Mouse (Mus musculus) layer of hippocampus, adult 18-20 months (tissue): ENCODE results near the gene Oog2. TPM values are rescaled to one million over a fixed set of nuclear protein-coding genes. Genes with fewer than 3 reads are reported as not detected.
"Not testable (repeated sequence)": the region's sequence is repeated elsewhere in the genome, so short reads cannot be mapped to it uniquely, and the experiment has no call there.

Experiments used
- DNase-seq, 2 experiments: peaks; one replicate each; pipeline ENCODE4 v3.0.0; 2022; ENCODE audit warnings: low spot score in 2 of 2
- long read RNA-seq: library from polyadenylated mRNA; stranded (forward); transcript quantifications from one replicate; pipeline ENCODE4 v2.0.0, GENCODE M21; 2021
- total RNA-seq, 2 experiments: library from RNA; stranded (reverse); gene quantifications; 2 replicates each; pipeline ENCODE4 v1.2.3; 2021

The Oog2 gene
- not detected for total RNA-seq
- long read RNA-seq: 0 reads

DNA sequence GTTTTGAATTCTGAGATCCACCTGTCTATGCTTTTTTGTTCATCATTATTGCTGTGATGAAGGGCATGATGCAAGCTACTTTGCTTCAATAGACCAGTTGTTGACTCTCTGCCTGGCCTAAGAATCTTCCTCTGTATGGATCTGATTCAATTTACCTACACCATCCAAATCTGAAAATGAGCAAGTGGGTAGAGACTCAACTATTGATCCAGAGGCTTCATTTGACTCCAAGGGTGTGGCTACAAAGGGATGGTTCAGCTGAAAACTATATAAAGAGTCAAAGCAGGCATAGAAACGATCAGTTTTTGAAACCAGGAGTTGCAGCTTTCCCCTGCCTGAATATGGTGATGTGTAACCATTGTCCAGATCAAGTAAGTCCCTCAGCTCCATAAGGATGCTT is at the start of gene Oog2:
Gene Oog2 (plus strand): TSS at position 301 of the 400 bp plus-strand sequence.
- DNase-seq: no peak

DNA sequence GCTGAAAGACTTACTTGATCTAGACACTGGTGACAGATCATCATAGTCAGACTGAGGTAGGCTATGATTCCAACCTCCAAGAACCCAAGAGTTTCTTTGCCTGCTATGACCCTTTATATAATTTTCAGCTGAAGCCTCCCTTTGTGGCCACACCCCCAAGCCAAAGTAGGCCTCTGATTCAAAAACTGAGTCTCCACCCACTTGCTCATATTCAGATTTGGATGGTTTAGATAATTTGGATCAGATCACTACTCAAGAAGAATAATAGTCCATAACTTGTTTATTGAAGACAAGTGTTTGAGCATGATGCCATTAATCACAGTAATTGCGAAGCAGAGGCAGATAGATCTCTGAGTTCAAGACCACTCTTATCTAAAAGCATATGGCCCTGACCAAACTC is 28.0 kb upstream of the Oog2 start, which contains the start of gene Oog3:
Gene Oog3 (minus strand): TSS at position 101 of the 400 bp plus-strand sequence.
- DNase-seq: no peak

DNA sequence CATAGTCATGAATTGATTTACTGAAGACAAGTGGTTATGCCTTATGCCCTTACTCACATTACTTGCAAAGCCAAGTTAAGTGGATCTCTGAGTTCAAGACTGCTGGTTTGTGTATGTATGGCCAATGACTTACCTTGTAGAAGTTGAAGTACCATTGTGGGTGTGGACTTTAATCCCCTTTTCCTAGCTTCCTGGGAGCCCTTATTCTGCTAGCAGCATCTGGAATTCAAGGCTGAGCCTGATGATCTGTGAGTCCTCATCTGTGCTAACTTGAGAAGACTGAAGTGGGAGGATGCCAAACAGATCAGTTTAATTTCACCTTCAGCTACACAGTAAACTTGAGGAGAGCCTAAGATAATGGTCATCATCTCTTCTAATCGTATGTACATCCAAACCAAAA is 22.7 kb downstream of the Oog2 start, which contains the start of gene C87977:
Gene C87977 (minus strand): TSS at position 101 of the 400 bp plus-strand sequence.
- DNase-seq: not testable (repeated sequence)

Other genes with a start within 250 kb of the Oog2 start
- not detected for gene Pramef25, start 239.7 kb upstream of the Oog2 start, total RNA-seq
- not detected for gene Gm13101, start 223.8 kb upstream of the Oog2 start, total RNA-seq
- not detected for gene Pramef17, start 196.3 kb upstream of the Oog2 start, total RNA-seq
- gene Pramel4, start 131.6 kb upstream of the Oog2 start, total RNA-seq: not detected
- gene Gm13102, start 84.2 kb upstream of the Oog2 start, total RNA-seq: not detected
- not detected for gene Oog3, start 28.1 kb upstream of the Oog2 start, total RNA-seq
- gene C87977, start 22.6 kb downstream of the Oog2 start, total RNA-seq: not detected
- not detected for gene Pramel5, start 89.8 kb downstream of the Oog2 start, total RNA-seq
- gene Gm13128, start 139.5 kb downstream of the Oog2 start, total RNA-seq: not detected
- not detected for gene Gm13119, start 167.2 kb downstream of the Oog2 start, total RNA-seq
- not detected for gene Pramef20, start 187.2 kb downstream of the Oog2 start, total RNA-seq
- gene Pramef12, start 217.7 kb downstream of the Oog2 start, total RNA-seq: not detected
- gene 1700012P22Rik, start 248.1 kb downstream of the Oog2 start, total RNA-seq: not detected